Mouse (Mus musculus): ENCODE measurements around the gene Fbxl5. TPM values are rescaled to one million over a fixed set of nuclear protein-coding genes. Genes with fewer than 3 reads are reported as not detected.

Fbxl5 gene
- polyA plus RNA-seq, 1 experiment from 2014 or later, result 51.9 TPM

DNA sequence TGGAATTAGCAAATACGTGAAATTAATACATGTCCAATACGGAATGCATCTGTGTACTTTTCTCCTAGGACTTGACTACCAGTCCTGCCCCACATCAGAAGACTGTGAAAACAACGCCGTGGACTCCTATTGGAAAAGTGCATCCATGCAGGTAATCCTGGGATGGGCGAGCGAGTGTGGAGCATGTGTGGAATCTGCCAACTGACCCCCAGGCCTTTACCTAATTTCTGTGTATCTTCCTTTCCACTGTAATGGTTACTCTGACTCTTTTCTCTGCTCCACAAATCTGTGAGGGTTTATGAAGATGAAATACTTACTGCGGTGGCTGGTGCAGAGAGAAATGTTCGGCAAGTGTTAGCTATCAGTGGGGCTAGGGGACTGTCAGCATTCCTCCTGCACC, 761 bp upstream of the Fbxl5 start:
- no peaks in the 10 kb centered on the region for H3K9me3 ChIP-seq (replicated peaks)
- H3K27me3 ChIP-seq (ENCODE audit: low read depth, poor library complexity, severe bottlenecking), result no peaks in the 10 kb centered on the region
- H3K36me3 ChIP-seq, result no peaks in the 10 kb centered on the region
- no peak overlapping the region for H3K27ac ChIP-seq
- peaks cover 14% of the 10 kb centered on the region for H3K4me1 ChIP-seq
- no peak for DNase-seq (ENCODE audit: low spot score)
- H3K4me3 ChIP-seq, result no peak overlapping the region
- 94% methylated on average over 8 of the region's 8 CpGs for WGBS

DNA sequence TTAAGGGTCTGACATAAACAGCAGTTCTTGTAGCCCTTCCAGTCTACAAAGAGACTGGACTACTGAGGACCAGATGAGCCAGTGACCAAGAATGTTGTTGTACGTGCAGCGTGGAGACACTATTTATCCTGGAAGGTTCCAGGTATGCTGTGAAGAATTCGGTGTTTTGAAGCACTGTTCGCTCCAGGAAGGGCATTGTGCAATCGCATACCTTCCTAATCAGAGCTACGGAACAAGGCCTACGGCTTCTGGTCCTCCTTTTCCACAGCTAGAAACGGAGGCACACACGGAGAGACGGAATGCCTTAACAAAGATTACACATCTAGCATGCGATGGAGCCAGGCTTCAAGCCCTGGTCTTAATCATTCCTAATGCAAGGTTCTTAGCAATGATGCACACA, 653 bp downstream of the Fbxl5 start:
- Histone ChIP-seq H3K36me3 (no peaks in the 10 kb centered on the region), H3K9me3 (replicated peaks) (no peaks in the 10 kb centered on the region), H3K4me3 (no peak overlapping the region), H3K27ac (no peak overlapping the region), H3K27me3 (ENCODE audit: low read depth, poor library complexity, severe bottlenecking) (no peaks in the 10 kb centered on the region), H3K4me1 (peaks cover 14% of the 10 kb centered on the region)
- DNase-seq (ENCODE audit: low spot score), result no peak
- WGBS, result 93% methylated on average over 11 of the region's 11 CpGs

DNA sequence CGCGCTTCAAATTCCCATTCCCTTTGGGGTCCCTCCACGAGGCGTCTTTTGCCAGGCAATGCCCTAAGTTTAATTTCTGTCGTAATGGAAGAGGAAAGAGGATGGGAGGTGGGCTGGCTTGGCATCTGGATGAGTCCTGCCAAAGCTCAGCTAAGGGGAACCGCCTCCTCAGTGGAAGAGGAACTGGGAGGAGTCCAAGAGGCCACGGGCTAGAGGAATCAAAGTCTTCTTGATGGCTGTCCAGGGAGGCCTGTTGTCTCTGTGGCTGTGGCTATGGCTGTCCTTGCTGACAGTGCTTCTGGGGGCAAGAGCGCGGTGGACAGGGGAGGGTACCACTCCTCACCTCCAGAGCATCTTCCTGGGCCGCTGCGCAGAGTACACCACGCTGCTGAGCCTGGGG, 2.7 kb downstream of the Fbxl5 start, which contains the start of gene Bst1:
Gene Bst1 (plus strand): TSS at position 191 of the 400 bp plus-strand sequence.
- Histone ChIP-seq H3K27ac (0 out of 2 replicates have a peak within 1 kb of the TSS, but pooled peaks have one; percentile 2), H3K4me3 (no peak within 1 kb of the TSS), H3K36me3 (no peaks in the 10 kb centered on the region), H3K9me3 (replicated peaks) (no peaks in the 10 kb centered on the region), H3K4me1 (peaks cover 14% of the 10 kb centered on the region), H3K27me3 (ENCODE audit: low read depth, poor library complexity, severe bottlenecking) (no peaks in the 10 kb centered on the region)
- 43% methylated on average over 12 of the region's 12 CpGs for WGBS
- no peak for DNase-seq (ENCODE audit: low spot score)

DNA sequence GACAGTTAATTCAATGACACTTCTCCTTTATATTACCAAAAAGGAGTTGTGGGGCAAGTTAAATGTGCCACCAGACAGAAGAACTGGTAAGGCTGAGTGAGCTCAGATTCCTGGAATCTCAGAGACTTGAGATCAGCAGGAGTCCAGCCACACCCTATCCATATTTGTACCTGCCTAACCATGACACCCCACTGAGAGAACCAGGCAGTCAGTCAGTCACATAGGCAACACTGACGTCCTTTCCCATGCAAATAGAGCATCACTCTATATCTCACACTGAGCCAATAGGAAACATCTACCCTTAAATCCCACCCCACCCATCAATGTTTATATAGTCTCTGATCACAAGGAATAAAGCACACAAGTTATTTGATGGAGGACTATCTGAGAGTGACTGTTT, 5.7 kb downstream of the Fbxl5 start:
- no peak overlapping the region for H3K27ac ChIP-seq
- DNase-seq (ENCODE audit: low spot score), result no peak
- peaks cover 14% of the 10 kb centered on the region for H3K4me1 ChIP-seq
- no peak overlapping the region for H3K4me3 ChIP-seq
- H3K9me3 ChIP-seq (replicated peaks), result no peaks in the 10 kb centered on the region
- 59% methylated on average over 1 of the region's 1 CpGs for WGBS
- no peaks in the 10 kb centered on the region for H3K27me3 ChIP-seq (ENCODE audit: low read depth, poor library complexity, severe bottlenecking)
- no peaks in the 10 kb centered on the region for H3K36me3 ChIP-seq

DNA sequence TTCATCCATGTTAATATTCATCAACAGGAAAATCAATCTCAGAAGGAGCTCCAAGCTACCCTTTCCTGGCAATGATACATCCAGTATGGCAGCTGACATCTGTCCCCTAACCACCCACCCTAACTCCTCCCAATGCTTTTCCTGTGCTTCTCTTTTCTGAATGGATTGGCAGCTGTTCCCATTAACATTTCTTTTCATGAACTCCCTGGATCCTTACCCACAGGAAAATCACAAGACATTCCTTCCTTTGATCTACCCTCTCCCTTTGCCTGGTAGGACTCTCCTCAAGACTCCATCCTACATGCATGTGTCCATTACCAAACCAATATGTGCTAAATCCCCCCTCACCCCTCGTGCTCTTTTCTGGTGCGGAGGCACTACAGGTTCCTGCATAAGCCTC, 6.9 kb downstream of the Fbxl5 start:
- Histone ChIP-seq H3K27me3 (ENCODE audit: low read depth, poor library complexity, severe bottlenecking) (no peaks in the 10 kb centered on the region), H3K27ac (no peak overlapping the region), H3K4me1 (peaks cover 11% of the 10 kb centered on the region), H3K9me3 (replicated peaks) (no peaks in the 10 kb centered on the region), H3K36me3 (no peaks in the 10 kb centered on the region), H3K4me3 (no peak overlapping the region)
- no peak for DNase-seq (ENCODE audit: low spot score)
- WGBS, result 92% methylated on average over 2 of the region's 2 CpGs

DNA sequence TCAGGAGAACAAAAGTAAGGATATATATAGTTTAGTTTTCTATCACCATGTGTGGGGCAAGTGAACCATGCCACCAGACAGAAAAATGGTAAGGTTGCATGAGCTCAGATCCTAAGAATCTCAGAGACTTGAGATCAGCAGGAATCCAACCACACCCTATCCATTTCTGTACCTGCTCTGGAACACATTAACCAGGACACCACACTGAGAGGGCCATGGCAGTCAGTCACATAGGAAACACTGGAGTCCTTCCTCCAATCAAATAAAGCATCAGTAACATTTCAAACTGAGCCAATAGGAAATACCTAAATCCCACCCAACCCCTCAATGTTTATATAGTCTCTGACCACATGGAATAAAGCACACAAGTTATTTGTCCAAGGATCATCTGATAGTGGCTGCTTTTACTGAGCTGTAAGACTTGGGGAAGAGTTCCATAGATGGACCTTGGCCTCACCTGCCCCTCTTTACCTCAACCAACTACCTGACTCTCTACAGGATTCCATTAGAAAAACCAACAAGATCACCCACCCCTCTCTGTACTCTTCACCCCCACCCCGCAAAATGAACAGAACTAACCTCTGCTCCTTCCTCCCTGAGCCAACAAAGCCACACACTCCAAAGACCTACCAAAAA, 10.9 kb downstream of the Fbxl5 start:
- Histone ChIP-seq H3K36me3 (no peaks in the 10 kb centered on the region), H3K4me1 (peaks cover 8% of the 10 kb centered on the region; the same call in 1 of the 2 replicates), H3K27ac (no peak overlapping the region), H3K9me3 (replicated peaks) (no peaks in the 10 kb centered on the region), H3K4me3 (no peak overlapping the region), H3K27me3 (ENCODE audit: low read depth, poor library complexity, severe bottlenecking) (no peaks in the 10 kb centered on the region)
- WGBS, result 100% methylated on average over 1 of the region's 1 CpGs
- DNase-seq (ENCODE audit: low spot score), result no peak

DNA sequence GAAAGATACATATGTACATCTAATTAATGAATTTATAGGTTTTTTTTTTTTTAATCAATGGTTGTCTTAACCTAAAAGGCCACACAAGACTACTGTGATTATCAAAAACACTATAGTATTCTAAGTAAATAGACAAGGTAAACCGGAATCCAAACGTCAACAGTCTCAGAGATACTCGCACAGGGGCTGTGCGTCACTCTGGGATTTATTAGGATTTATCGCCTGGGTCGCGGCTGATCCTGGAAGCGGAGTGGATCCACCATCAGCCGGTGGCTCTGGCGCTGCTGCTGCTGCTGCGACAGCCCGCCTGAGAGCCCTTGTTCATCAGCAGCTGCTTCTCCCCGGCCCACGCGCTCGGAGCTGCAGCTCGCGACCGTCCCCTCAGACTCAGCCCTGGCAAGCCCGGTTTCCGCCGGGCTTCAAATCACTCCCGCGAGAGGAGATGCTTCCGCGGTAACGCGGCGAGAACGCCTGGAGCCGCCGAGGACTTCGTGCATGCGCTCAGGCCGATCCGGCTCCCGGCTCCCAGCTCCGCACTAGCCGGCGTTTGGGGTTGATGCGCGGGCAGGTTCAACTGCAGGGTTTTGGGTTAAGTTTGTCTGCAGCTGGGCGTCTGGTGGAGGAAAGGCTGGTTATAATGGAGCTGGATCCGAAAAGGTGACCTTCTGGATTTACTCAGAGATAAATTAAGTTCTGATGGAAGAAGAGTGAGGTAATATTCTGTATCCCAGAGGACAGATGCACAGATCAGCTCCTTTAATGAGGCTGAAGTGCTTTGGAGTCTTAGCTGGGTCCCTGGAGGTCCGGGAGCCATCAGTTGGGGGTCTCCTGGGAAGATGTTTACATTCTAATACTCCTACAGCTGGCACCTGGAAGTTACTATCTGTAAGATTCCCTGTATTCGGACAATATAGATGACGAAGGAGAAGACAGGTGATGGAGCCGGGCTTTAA, 13.4 kb downstream of the Fbxl5 start:
- 3% methylated on average over 48 of the region's 48 CpGs for WGBS

DNA sequence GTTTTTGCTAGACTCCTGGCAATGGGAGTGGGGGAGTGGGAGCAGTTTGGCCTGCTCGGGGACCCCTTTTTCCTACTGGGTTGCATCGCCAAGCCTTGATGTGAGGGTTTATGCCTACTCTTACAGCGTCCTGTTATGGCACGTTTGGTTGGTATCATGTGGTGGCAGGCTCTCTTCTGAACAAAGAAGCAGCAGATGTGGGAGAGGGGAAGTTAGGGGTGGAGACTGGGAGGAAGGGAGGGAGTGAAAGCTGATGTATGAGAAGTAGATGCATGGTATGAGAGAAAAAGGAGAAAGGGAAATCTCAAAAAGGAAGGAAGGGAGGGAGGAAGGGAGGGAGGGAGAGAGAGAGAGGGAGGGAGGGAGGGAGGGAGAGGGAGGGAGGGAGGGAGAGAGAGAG, 14.5 kb downstream of the Fbxl5 start:
- H3K4me3 ChIP-seq, result no peak overlapping the region
- no peaks in the 10 kb centered on the region for H3K9me3 ChIP-seq (replicated peaks)
- 74% methylated on average over 4 of the region's 4 CpGs for WGBS

More for the DNA sequence above, 13.4 kb downstream of the Fbxl5 start:
- Histone ChIP-seq H3K36me3 (no peaks in the 10 kb centered on the region), H3K27me3 (ENCODE audit: low read depth, poor library complexity, severe bottlenecking) (no peaks in the 10 kb centered on the region), H3K9me3 (replicated peaks) (no peaks in the 10 kb centered on the region), H3K4me1 (peaks cover 8% of the 10 kb centered on the region; the same call in 1 of the 2 replicates), H3K4me3 (peak overlapping the region; percentile 62), H3K27ac (peak overlapping the region; percentile 88)
- DNase-seq (ENCODE audit: low spot score), result peak; percentile 87

DNA sequence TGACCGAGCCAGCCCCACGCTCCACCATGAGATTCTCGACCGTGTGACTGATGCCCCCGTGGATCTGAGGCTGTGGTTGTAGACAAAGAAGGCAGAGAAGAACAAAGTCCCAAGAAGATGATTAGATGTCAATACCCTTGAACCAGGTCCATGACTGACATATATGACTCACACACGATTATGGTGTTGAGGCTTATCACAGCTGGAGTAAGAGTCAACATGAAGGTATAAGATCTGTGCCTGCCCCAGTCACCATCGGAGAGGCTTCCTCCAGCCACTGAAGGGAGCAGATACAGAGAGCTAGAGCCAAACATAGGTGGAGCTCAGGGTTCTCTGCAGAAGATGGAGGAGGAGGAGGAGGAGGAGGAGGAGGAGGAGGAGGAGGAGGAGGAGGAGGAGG, 15.1 kb downstream of the Fbxl5 start:
- Histone ChIP-seq H3K27ac (no peak overlapping the region), H3K27me3 (ENCODE audit: low read depth, poor library complexity, severe bottlenecking) (no peaks in the 10 kb centered on the region), H3K9me3 (replicated peaks) (no peaks in the 10 kb centered on the region), H3K36me3 (no peaks in the 10 kb centered on the region), H3K4me3 (no peak overlapping the region), H3K4me1 (peaks cover 8% of the 10 kb centered on the region; the same call in 1 of the 2 replicates)
- WGBS, result 95% methylated on average over 7 of the region's 7 CpGs
- DNase-seq (ENCODE audit: low spot score), result no peak

More for the DNA sequence above, 14.5 kb downstream of the Fbxl5 start:
- no peaks in the 10 kb centered on the region for H3K36me3 ChIP-seq
- peaks cover 8% of the 10 kb centered on the region; the same call in 1 of the 2 replicates for H3K4me1 ChIP-seq
- no peak for DNase-seq (ENCODE audit: low spot score)
- H3K27me3 ChIP-seq (ENCODE audit: low read depth, poor library complexity, severe bottlenecking), result no peaks in the 10 kb centered on the region
- H3K27ac ChIP-seq, result no peak overlapping the region

DNA sequence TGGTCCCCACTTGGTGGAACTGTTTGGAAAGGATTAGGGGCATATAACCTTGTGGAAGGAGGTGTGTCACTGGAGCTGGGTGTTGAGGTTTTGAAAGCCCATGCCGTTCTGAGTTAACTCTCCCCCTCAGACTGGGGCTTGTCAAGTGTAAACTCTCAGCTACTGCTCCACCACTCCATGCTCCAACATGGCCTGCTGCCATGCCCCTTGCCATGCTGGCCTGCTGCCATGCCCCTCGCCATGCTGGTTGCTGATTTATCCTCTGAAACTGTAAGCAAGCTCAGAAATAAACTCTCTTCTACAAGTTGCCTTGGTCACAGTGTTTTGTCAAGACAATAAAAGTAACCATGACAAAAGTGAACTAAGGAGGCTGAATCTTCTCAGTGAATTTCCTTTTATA, 16.0 kb downstream of the Fbxl5 start:
- Histone ChIP-seq H3K27me3 (ENCODE audit: low read depth, poor library complexity, severe bottlenecking) (no peaks in the 10 kb centered on the region), H3K4me3 (no peak overlapping the region), H3K36me3 (no peaks in the 10 kb centered on the region), H3K9me3 (replicated peaks) (no peaks in the 10 kb centered on the region), H3K27ac (no peak overlapping the region), H3K4me1 (peaks cover 8% of the 10 kb centered on the region; the same call in 1 of the 2 replicates)
- 90% methylated on average over 2 of the region's 2 CpGs for WGBS
- DNase-seq (ENCODE audit: low spot score), result no peak

DNA sequence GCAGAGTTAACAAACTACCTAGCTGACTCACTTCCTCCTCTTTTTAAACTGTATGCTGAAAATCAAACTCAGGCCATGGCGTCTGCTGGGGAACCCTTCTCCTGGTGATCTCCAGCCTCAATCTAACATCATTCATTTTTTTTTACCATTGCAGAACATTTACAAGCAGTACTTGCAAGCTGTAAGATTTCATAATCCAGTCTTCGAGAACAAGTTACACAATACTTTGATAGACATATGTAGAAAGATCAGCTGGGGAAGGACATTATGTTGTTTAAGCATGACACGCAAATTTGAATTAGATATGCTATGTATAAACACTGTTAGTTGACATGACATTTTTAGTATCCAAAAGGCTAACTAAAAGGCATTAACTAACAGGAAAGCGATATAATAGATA, 19.6 kb downstream of the Fbxl5 start:
- 91% methylated on average over 4 of the region's 4 CpGs for WGBS
- H3K4me1 ChIP-seq, result no peaks in the 10 kb centered on the region
- no peaks in the 10 kb centered on the region for H3K36me3 ChIP-seq
- H3K27me3 ChIP-seq (ENCODE audit: low read depth, poor library complexity, severe bottlenecking), result no peaks in the 10 kb centered on the region
- no peaks in the 10 kb centered on the region for H3K9me3 ChIP-seq (replicated peaks)
- H3K4me3 ChIP-seq, result no peak overlapping the region
- no peak for DNase-seq (ENCODE audit: low spot score)
- H3K27ac ChIP-seq, result no peak overlapping the region

DNA sequence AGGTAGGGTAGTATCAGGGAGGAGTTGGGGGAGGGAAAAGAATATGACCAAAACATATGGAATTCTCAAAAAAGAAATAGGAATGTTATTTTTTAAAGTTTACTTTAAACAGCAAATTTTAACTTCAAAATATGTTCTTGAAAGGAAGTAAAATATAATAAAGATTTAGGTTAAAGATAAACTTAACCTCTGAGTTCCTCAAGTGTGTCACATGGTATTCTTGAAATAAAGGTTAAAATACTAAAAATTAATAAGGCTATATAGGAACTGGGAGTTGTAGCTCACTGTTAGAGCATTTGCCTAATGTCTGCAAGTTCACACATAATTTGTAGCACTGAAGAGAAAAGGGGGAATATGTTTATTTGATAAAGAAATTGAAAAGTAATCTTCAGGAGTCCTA, 20.2 kb downstream of the Fbxl5 start:
- no peaks in the 10 kb centered on the region for H3K36me3 ChIP-seq

DNA sequence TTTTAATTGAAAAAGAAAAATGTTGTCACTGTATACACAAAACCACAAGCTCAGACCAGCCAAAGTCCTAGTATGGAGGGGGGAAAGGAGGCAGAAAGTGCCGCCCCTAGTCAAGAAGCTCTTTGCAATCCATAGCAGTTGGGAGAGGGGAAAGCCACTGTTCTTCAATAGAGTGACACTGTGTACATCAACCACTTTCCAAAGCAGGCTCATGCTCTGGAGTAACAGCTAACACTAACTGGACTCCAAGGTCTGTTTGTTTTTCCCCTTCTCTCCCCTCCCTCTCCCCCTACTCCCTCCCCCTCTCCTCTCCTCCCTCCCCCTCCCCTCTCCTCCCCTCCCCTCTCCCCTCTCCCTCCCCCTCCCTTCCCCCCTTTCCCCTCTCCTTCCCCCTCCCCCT, 20.7 kb downstream of the Fbxl5 start:
- 70% methylated on average over 1 of the region's 1 CpGs for WGBS

More for the DNA sequence above, 20.2 kb downstream of the Fbxl5 start:
- Histone ChIP-seq H3K27me3 (ENCODE audit: low read depth, poor library complexity, severe bottlenecking) (no peaks in the 10 kb centered on the region), H3K4me3 (no peak overlapping the region), H3K4me1 (no peaks in the 10 kb centered on the region), H3K9me3 (replicated peaks) (no peaks in the 10 kb centered on the region), H3K27ac (no peak overlapping the region)
- DNase-seq (ENCODE audit: low spot score), result no peak

More for the DNA sequence above, 20.7 kb downstream of the Fbxl5 start:
- no peak overlapping the region for H3K4me3 ChIP-seq
- DNase-seq (ENCODE audit: low spot score), result no peak
- no peaks in the 10 kb centered on the region for H3K36me3 ChIP-seq
- H3K4me1 ChIP-seq, result no peaks in the 10 kb centered on the region
- H3K27me3 ChIP-seq (ENCODE audit: low read depth, poor library complexity, severe bottlenecking), result no peaks in the 10 kb centered on the region
- H3K9me3 ChIP-seq (replicated peaks), result no peaks in the 10 kb centered on the region
- H3K27ac ChIP-seq, result no peak overlapping the region
